Mouse (Mus musculus) liver, adult 2 months (tissue): ENCODE measurements around the gene Tmtc4. TPM values are rescaled to one million over a fixed set of nuclear protein-coding genes. Genes with fewer than 3 reads are reported as not detected.

Experiments
- DNase-seq: peaks from one replicate; pipeline ENCODE4 v3.0.0-alpha.2; 2011; ENCODE audit warnings: low read depth, low spot score; ENCODE audit errors: extremely low read depth
- H3K27ac ChIP-seq: fragments of 200-500 bp; replicated peaks from 2 replicates; pipeline ENCODE4 v1.5.1; 2012; ENCODE audit warnings: low read depth, mild to moderate bottlenecking, control low read depth, inconsistent platforms, low read length; ENCODE audit not compliant: insufficient read depth
- H3K27me3 ChIP-seq: fragments of 200-500 bp; 2 replicates; pipeline ENCODE4 v1.6.1; 2012; ENCODE audit warnings: mild to moderate bottlenecking, moderate library complexity, low read length, inconsistent platforms; ENCODE audit not compliant: control insufficient read depth, insufficient read depth
- H3K36me3 ChIP-seq: fragments of 200-500 bp; 2 replicates; pipeline ENCODE4 v1.6.1; 2012; ENCODE audit warnings: low read length, inconsistent platforms; ENCODE audit not compliant: control insufficient read depth, insufficient read depth
- H3K4me1 ChIP-seq: fragments of 200-500 bp; 2 replicates; pipeline ENCODE4 v1.6.1; 2011; ENCODE audit warnings: low read length; ENCODE audit not compliant: control insufficient read depth, insufficient read depth
- H3K4me3 ChIP-seq: fragments of 200-500 bp; 2 replicates; pipeline ENCODE4 v1.5.1; 2011; ENCODE audit warnings: low read depth, mild to moderate bottlenecking, control low read depth, low read length, moderate library complexity; ENCODE audit not compliant: insufficient read depth
- H3K79me2 ChIP-seq: fragments of 200-500 bp; 2 replicates; pipeline ENCODE4 v1.6.1; 2012; ENCODE audit warnings: inconsistent platforms, mild to moderate bottlenecking, low read length, moderate library complexity; ENCODE audit not compliant: control insufficient read depth, insufficient read depth
- H3K9ac ChIP-seq: fragments of 200-500 bp; 2 replicates; pipeline ENCODE4 v1.6.1; 2012; ENCODE audit warnings: low read depth, mild to moderate bottlenecking, control low read depth, inconsistent platforms, low read length
- CTCF ChIP-seq: fragments of 200-500 bp; IDR thresholded peaks from 2 replicates; pipeline ENCODE4 v1.5.1; 2011; ENCODE audit warnings: low read depth, low read length, control low read depth
- POLR2A ChIP-seq: fragments of 200-500 bp; IDR thresholded peaks from 2 replicates; pipeline ENCODE4 v1.6.1; 2011; ENCODE audit warnings: low read length, control low read depth; ENCODE audit not compliant: insufficient read depth; ENCODE audit errors: extremely low read depth
- WGBS: fragments of 180-500 bp; shearing (Covaris S2); methylation state at CpG from one replicate; pipeline ENCODE4 v1.1.7; 2018; 5-methylcytosine and 5-hydroxymethylcytosine counted together
- polyA plus RNA-seq: library from polyadenylated mRNA; depleted of rRNA; stranded (reverse); fragments of >200 nt; gene quantifications from 2 replicates; pipeline ENCODE4 v1.2.3, GENCODE M21; 2012
- total RNA-seq: library from RNA; depleted of rRNA; stranded (reverse); fragments of >200 nt; gene quantifications from 2 replicates; pipeline ENCODE4 v1.2.3, GENCODE M21; 2014

Gene Tmtc4
- total and polyA plus RNA-seq, 2 experiments = 5.3 to 7.0 TPM

- Histone ChIP-seq H3K4me1 (peaks cover 5% of the 10 kb centered on the region), H3K27me3 (no peaks in the 10 kb centered on the region), H3K36me3 (0 out of 2 replicates have a peak, but pooled peaks cover 1% of the 10 kb centered on the region), H3K27ac (no peak overlapping the region), H3K79me2 (no peaks in the 10 kb centered on the region), H3K4me3 (no peak overlapping the region), H3K9ac (no peak overlapping the region)
- TF ChIP-seq CTCF (no peak), POLR2A (no peak)
- no peak for DNase-seq
- WGBS = 97% methylated on average over 1 of the region's 1 CpGs
Measured at GRCm38 (mm10) chr14:122977797-122978140, 6.1 kb downstream of the Tmtc4 start.

- 94% methylated on average over 9 of the region's 9 CpGs for WGBS
- H3K79me2 ChIP-seq = no peaks in the 10 kb centered on the region
- no peak overlapping the region for H3K4me3 ChIP-seq
- H3K36me3 ChIP-seq = 0 out of 2 replicates have a peak, but pooled peaks cover 3% of the 10 kb centered on the region
- H3K9ac ChIP-seq = no peak overlapping the region
- DNase-seq = no peak
- no peak overlapping the region for H3K27ac ChIP-seq
- peaks cover 5% of the 10 kb centered on the region for H3K4me1 ChIP-seq
- TF ChIP-seq POLR2A (no peak), CTCF (no peak)
- H3K27me3 ChIP-seq = no peaks in the 10 kb centered on the region
Measured at GRCm38 (mm10) chr14:122977056-122977796, 6.6 kb downstream of the Tmtc4 start.

GRCm38 (mm10) chr14:122974854-122975570 is 8.8 kb downstream of the Tmtc4 start:
- H3K4me3 ChIP-seq = no peak overlapping the region
- H3K36me3 ChIP-seq = peaks cover 9% of the 10 kb centered on the region; the same call in 1 of the 2 replicates
- no peaks in the 10 kb centered on the region for H3K79me2 ChIP-seq
- peaks cover 3% of the 10 kb centered on the region; the same call in 1 of the 2 replicates for H3K4me1 ChIP-seq
- H3K9ac ChIP-seq = no peak overlapping the region
- WGBS = 81% methylated on average over 3 of the region's 3 CpGs
- no peak overlapping the region for H3K27ac ChIP-seq
- DNase-seq = no peak
- no peak for TF ChIP-seq POLR2A
- no peak for TF ChIP-seq CTCF
- no peaks in the 10 kb centered on the region for H3K27me3 ChIP-seq

- no peaks in the 10 kb centered on the region for H3K27me3 ChIP-seq
- peaks cover 19% of the 10 kb centered on the region for H3K36me3 ChIP-seq
- WGBS = 97% methylated on average over 2 of the region's 2 CpGs
- no peak for TF ChIP-seq POLR2A
- TF ChIP-seq CTCF = no peak
- no peaks in the 10 kb centered on the region for H3K4me1 ChIP-seq
- no peak for DNase-seq
- H3K27ac ChIP-seq = no peak overlapping the region
- no peak overlapping the region for H3K4me3 ChIP-seq
- H3K9ac ChIP-seq = no peak overlapping the region
- no peaks in the 10 kb centered on the region for H3K79me2 ChIP-seq
Measured at GRCm38 (mm10) chr14:122973091-122973490, 10.7 kb downstream of the Tmtc4 start.

- DNase-seq = no peak
- 77% methylated on average over 2 of the region's 2 CpGs for WGBS
- H3K36me3 ChIP-seq = peaks cover 24% of the 10 kb centered on the region
- H3K79me2 ChIP-seq = no peaks in the 10 kb centered on the region
- H3K4me1 ChIP-seq = no peaks in the 10 kb centered on the region
- no peak overlapping the region for H3K9ac ChIP-seq
- H3K27me3 ChIP-seq = no peaks in the 10 kb centered on the region
- no peak overlapping the region for H3K4me3 ChIP-seq
- no peak overlapping the region for H3K27ac ChIP-seq
- TF ChIP-seq CTCF = no peak
- TF ChIP-seq POLR2A = no peak
Measured at GRCm38 (mm10) chr14:122968049-122968448, 15.8 kb downstream of the Tmtc4 start.

GRCm38 (mm10) chr14:122957941-122958340 is 25.9 kb downstream of the Tmtc4 start:
- Histone ChIP-seq H3K27me3 (no peaks in the 10 kb centered on the region), H3K4me1 (no peaks in the 10 kb centered on the region), H3K9ac (no peak overlapping the region), H3K79me2 (no peaks in the 10 kb centered on the region), H3K27ac (no peak overlapping the region), H3K36me3 (peaks cover 3% of the 10 kb centered on the region; the same call in 1 of the 2 replicates), H3K4me3 (no peak overlapping the region)
- WGBS = 97% methylated on average over 8 of the region's 8 CpGs
- no peak for DNase-seq
- no peak for TF ChIP-seq CTCF
